Mouse (Mus musculus) spleen, postnatal 14 days (tissue): ENCODE measurements at regions not wholly inside any gene's neighbourhood (a gene's known extent, or its start where the extent isn't known, plus 50 kb on each side); places are given as distances from the start of the nearest gene placed in this dataset.

Experiments
- DNase-seq, 2 experiments: peaks; one replicate each; pipeline ENCODE4 v3.0.0; 2021 to 2022; ENCODE audit warnings: low spot score in 2 of 2

- no peak for DNase-seq
These were observed 68.4 kb downstream of the 4931417E11Rik start for GRCm38 (mm10) chr6:73401059-73401458.

- DNase-seq = no peak
These were observed 80.2 kb downstream of the 4931417E11Rik start for GRCm38 (mm10) chr6:73389301-73389700.

- DNase-seq = no peak
These were observed 83.2 kb downstream of the 4931417E11Rik start for GRCm38 (mm10) chr6:73386261-73386660.

- no peak for DNase-seq
These were observed 89.6 kb downstream of the 4931417E11Rik start for GRCm38 (mm10) chr6:73379825-73380224.

- no peak for DNase-seq
These were observed 91.6 kb downstream of the 4931417E11Rik start for GRCm38 (mm10) chr6:73377884-73378283.

GRCm38 (mm10) chr6:73376291-73376690 is 93.2 kb downstream of the 4931417E11Rik start:
- no peak for DNase-seq

GRCm38 (mm10) chr6:73372901-73373300 is 96.6 kb downstream of the 4931417E11Rik start:
- no peak for DNase-seq

- DNase-seq = no peak
These were observed 97.6 kb downstream of the 4931417E11Rik start for GRCm38 (mm10) chr6:73371866-73372265.

GRCm38 (mm10) chr6:73370901-73371300 is 98.6 kb downstream of the 4931417E11Rik start:
- DNase-seq = no peak

GRCm38 (mm10) chr6:73368836-73369141 is 100.7 kb downstream of the 4931417E11Rik start:
- DNase-seq = no peak

- DNase-seq = no peak
These were observed 101.2 kb downstream of the 4931417E11Rik start for GRCm38 (mm10) chr6:73368047-73368835.

- peak in 1 of 2 experiments; percentile 35 for DNase-seq
These were observed 101.9 kb downstream of the 4931417E11Rik start for GRCm38 (mm10) chr6:73367616-73368015.

- no peak for DNase-seq
These were observed 102.8 kb downstream of the 4931417E11Rik start for GRCm38 (mm10) chr6:73366626-73367025.

- no peak for DNase-seq
These were observed 104.2 kb downstream of the 4931417E11Rik start for GRCm38 (mm10) chr6:73365306-73365705.

GRCm38 (mm10) chr6:73334995-73335394 is 86.8 kb downstream of the Suclg1 start:
- no peak for DNase-seq

GRCm38 (mm10) chr6:73329666-73330065 is 81.5 kb downstream of the Suclg1 start:
- no peak for DNase-seq
